Mouse (Mus musculus) myocyte (in vitro differentiated cells): ENCODE data around the gene Bmyc. TPM values are rescaled to one million over a fixed set of nuclear protein-coding genes. Genes with fewer than 3 reads are reported as not detected.
"Not testable (repeated sequence)": the region's sequence is repeated elsewhere in the genome, so short reads cannot be mapped to it uniquely, and the experiment has no call there.

Experiments used
- H3K27me3 ChIP-seq: one replicate; pipeline ENCODE4 v1.6.1; 2011; ENCODE audit not compliant: control insufficient read depth, insufficient read depth, insufficient read length
- H3K36me3 ChIP-seq: one replicate; pipeline ENCODE4 v1.6.1; 2011; ENCODE audit not compliant: control insufficient read depth, insufficient read depth
- H3K4me2 ChIP-seq: one replicate; pipeline ENCODE4 v1.6.1; 2011; ENCODE audit warnings: low read depth, control low read depth
- H3K4me3 ChIP-seq: one replicate; pipeline ENCODE4 v1.5.1; 2011; ENCODE audit warnings: mild to moderate bottlenecking, control low read depth, moderate library complexity
- H3K79me2 ChIP-seq: one replicate; pipeline ENCODE4 v1.6.1; 2011; ENCODE audit not compliant: control insufficient read depth, insufficient read depth
- H3ac ChIP-seq: one replicate; pipeline ENCODE4 v1.6.1; 2011; ENCODE audit not compliant: control insufficient read depth, insufficient read length
- CEBPB ChIP-seq: IDR thresholded peaks from 2 replicates; pipeline ENCODE4 v1.6.1; 2011; ENCODE audit warnings: mild to moderate bottlenecking, moderate library complexity; ENCODE audit not compliant: poor library complexity, insufficient read depth, severe bottlenecking
- E2F4 ChIP-seq: IDR thresholded peaks from one replicate; pipeline ENCODE4 v1.6.1; 2011; ENCODE audit warnings: mild to moderate bottlenecking, control low read depth, moderate library complexity; ENCODE audit not compliant: insufficient read depth
- MAX ChIP-seq: IDR thresholded peaks from one replicate; pipeline ENCODE4 v1.6.1; 2011; ENCODE audit warnings: low read depth, mild to moderate bottlenecking, control low read depth
- MYOD1 ChIP-seq, 3 experiments: IDR thresholded peaks; one replicate each; pipeline ENCODE4 v1.6.1; 2011; ENCODE audit warnings: control low read depth in 2 of 3, low read depth in 2 of 3, mild to moderate bottlenecking in 2 of 3, moderate library complexity in 1 of 3; ENCODE audit not compliant: insufficient read length in 2 of 3, control insufficient read depth in 1 of 3
- MYOG ChIP-seq, 3 experiments: IDR thresholded peaks; one replicate each; pipeline ENCODE4 v1.6.1; 2011; ENCODE audit warnings: control low read depth in 2 of 3, low read depth in 2 of 3, mild to moderate bottlenecking in 2 of 3; ENCODE audit not compliant: insufficient read length in 2 of 3, control insufficient read depth in 1 of 3, insufficient read depth in 1 of 3
- POLR2A ChIP-seq: IDR thresholded peaks from one replicate; pipeline ENCODE4 v1.6.1; 2011; ENCODE audit warnings: low read depth, mild to moderate bottlenecking, control low read depth, moderate library complexity; ENCODE audit not compliant: insufficient read length
- POLR2AphosphoS2 ChIP-seq: IDR thresholded peaks from one replicate; pipeline ENCODE4 v1.6.1; 2011; ENCODE audit warnings: low read depth, control low read depth; ENCODE audit not compliant: insufficient read length
- REST ChIP-seq: IDR thresholded peaks from one replicate; pipeline ENCODE4 v1.6.1; 2011; ENCODE audit warnings: mild to moderate bottlenecking, control low read depth, moderate library complexity; ENCODE audit not compliant: insufficient read depth, insufficient read length
- SRF ChIP-seq: IDR thresholded peaks from one replicate; pipeline ENCODE4 v1.6.1; 2011; ENCODE audit warnings: low read depth; ENCODE audit not compliant: control insufficient read depth, insufficient read length
- TCF12 ChIP-seq: IDR thresholded peaks from one replicate; pipeline ENCODE4 v1.6.1; 2011; ENCODE audit warnings: mild to moderate bottlenecking, control low read depth; ENCODE audit not compliant: poor library complexity, insufficient read depth, severe bottlenecking
- TCF3 ChIP-seq: IDR thresholded peaks from one replicate; pipeline ENCODE4 v1.6.1; 2011; ENCODE audit warnings: low read depth, control low read depth; ENCODE audit not compliant: insufficient read length
- USF1 ChIP-seq: IDR thresholded peaks from one replicate; pipeline ENCODE4 v1.6.1; 2011; ENCODE audit warnings: low read depth, mild to moderate bottlenecking, control low read depth, moderate library complexity
- polyA plus RNA-seq: library from polyadenylated mRNA; unstranded; fragments of >200 nt; fragmentation: generic; extraction: Trizol; gene quantifications from one replicate; pipeline ENCODE4 v1.2.1, GENCODE M21; 2012; ENCODE audit warnings: missing spikeins

Bmyc gene
- polyA plus RNA-seq, 1 experiment = 0.31 TPM

GRCm38 (mm10) chr2:25701001-25701400 lies 5.5 kb upstream of the Bmyc start:
- Histone ChIP-seq H3K4me3 (no peak overlapping the region), H3K4me2 (no peak overlapping the region), H3K27me3 (peaks cover 53% of the 10 kb centered on the region), H3ac (no peak overlapping the region), H3K36me3 (no peaks in the 10 kb centered on the region), H3K79me2 (no peaks in the 10 kb centered on the region)
- TF ChIP-seq MYOG (IDR thresholded peaks at IDR 0.05; ENCODE audit: control insufficient read depth in 1 of 3, insufficient read depth in 1 of 3, insufficient read length in 2 of 3, low read depth in 2 of 3) (no peak), TCF12 (no peak), MAX (no peak), MYOD1 (IDR thresholded peaks at IDR 0.05; ENCODE audit: control insufficient read depth in 1 of 3, insufficient read length in 2 of 3, low read depth in 2 of 3) (no peak), REST (no peak), TCF3 (no peak), SRF (no peak), CEBPB (no peak), USF1 (no peak), E2F4 (no peak), POLR2AphosphoS2 (no peak)

GRCm38 (mm10) chr2:25703706-25704105 lies 2.8 kb upstream of the Bmyc start:
- Histone ChIP-seq H3K27me3 (peaks cover 53% of the 10 kb centered on the region), H3K4me3 (no peak overlapping the region), H3K36me3 (no peaks in the 10 kb centered on the region), H3ac (no peak overlapping the region), H3K79me2 (no peaks in the 10 kb centered on the region), H3K4me2 (no peak overlapping the region)
- TF ChIP-seq SRF (no peak), USF1 (no peak), MYOG (IDR thresholded peaks at IDR 0.05; ENCODE audit: control insufficient read depth in 1 of 3, insufficient read depth in 1 of 3, insufficient read length in 2 of 3, low read depth in 2 of 3) (no peak), CEBPB (no peak), POLR2AphosphoS2 (no peak), POLR2A (no peak), TCF12 (no peak), TCF3 (no peak), MAX (no peak), E2F4 (no peak), REST (no peak), MYOD1 (IDR thresholded peaks at IDR 0.05; ENCODE audit: control insufficient read depth in 1 of 3, insufficient read length in 2 of 3, low read depth in 2 of 3) (no peak)

GRCm38 (mm10) chr2:25708121-25708520 lies 1.6 kb downstream of the Bmyc start:
- TF ChIP-seq SRF (no peak), POLR2AphosphoS2 (no peak), CEBPB (no peak), MYOG (IDR thresholded peaks at IDR 0.05; ENCODE audit: control insufficient read depth in 1 of 3, insufficient read depth in 1 of 3, insufficient read length in 2 of 3, low read depth in 2 of 3) (no peak), TCF12 (no peak), MAX (no peak), E2F4 (no peak), USF1 (no peak), TCF3 (no peak), REST (no peak), MYOD1 (IDR thresholded peaks at IDR 0.05; ENCODE audit: control insufficient read depth in 1 of 3, insufficient read length in 2 of 3, low read depth in 2 of 3) (no peak), POLR2A (no peak)
- H3K4me2 ChIP-seq = no peak overlapping the region

GRCm38 (mm10) chr2:25709056-25709455 lies 2.5 kb downstream of the Bmyc start:
- H3ac ChIP-seq, H3K79me2 ChIP-seq, H3K36me3 ChIP-seq, H3K4me2 ChIP-seq, H3K4me3 ChIP-seq: not testable (repeated sequence)
- H3K27me3 ChIP-seq = peaks cover 49% of the 10 kb centered on the region

More at GRCm38 (mm10) chr2:25708121-25708520, 1.6 kb downstream of the Bmyc start:
- H3K27me3 ChIP-seq = peaks cover 51% of the 10 kb centered on the region
- no peak overlapping the region for H3K4me3 ChIP-seq
- no peaks in the 10 kb centered on the region for H3K36me3 ChIP-seq
- no peak overlapping the region for H3ac ChIP-seq
- no peaks in the 10 kb centered on the region for H3K79me2 ChIP-seq

- H3K27me3 ChIP-seq = peaks cover 50% of the 10 kb centered on the region
- H3K79me2 ChIP-seq, H3K4me2 ChIP-seq, H3ac ChIP-seq, H3K4me3 ChIP-seq, H3K36me3 ChIP-seq: not testable (repeated sequence)
Measured at GRCm38 (mm10) chr2:25709791-25710190, 3.3 kb downstream of the Bmyc start.

- not testable (repeated sequence) for H3ac ChIP-seq, H3K36me3 ChIP-seq, H3K4me2 ChIP-seq, H3K79me2 ChIP-seq, H3K4me3 ChIP-seq
- H3K27me3 ChIP-seq = peaks cover 43% of the 10 kb centered on the region
Measured at GRCm38 (mm10) chr2:25711641-25712040, 5.1 kb downstream of the Bmyc start.
